Mouse (Mus musculus): Measurements from ENCODE around the gene Abca1. TPM values are rescaled to one million over a fixed set of nuclear protein-coding genes. Genes with fewer than 3 reads are reported as not detected.

The Abca1 gene
- total RNA-seq, 2 experiments from 2014 or later: 20.3 to 25.1 TPM

- DNase-seq (ENCODE audit: extremely low spot score in 1 of 2, low spot score in 1 of 2): no peak
Observed at GRCm38 (mm10) chr4:53023189-53023925, 136.3 kb downstream of the Abca1 start.

- DNase-seq (ENCODE audit: extremely low spot score in 1 of 2, low spot score in 1 of 2): no peak
Observed at GRCm38 (mm10) chr4:53018392-53018791, 141.3 kb downstream of the Abca1 start.

- no peak for DNase-seq (ENCODE audit: extremely low spot score in 1 of 2, low spot score in 1 of 2)
Observed at GRCm38 (mm10) chr4:53015024-53015423, 144.7 kb downstream of the Abca1 start.

GRCm38 (mm10) chr4:53014421-53014820 lies 145.3 kb downstream of the Abca1 start:
- DNase-seq (ENCODE audit: extremely low spot score in 1 of 2, low spot score in 1 of 2): no peak

- DNase-seq (ENCODE audit: extremely low spot score in 1 of 2, low spot score in 1 of 2): peak; percentile 87 to 97
Observed at GRCm38 (mm10) chr4:53011732-53012361, 147.8 kb downstream of the Abca1 start, which contains the start of gene Nipsnap3b. Gene Nipsnap3b (plus strand): TSS chr4:53011880.

GRCm38 (mm10) chr4:53009871-53010270 lies 149.8 kb downstream of the Abca1 start:
- DNase-seq (ENCODE audit: extremely low spot score in 1 of 2, low spot score in 1 of 2): no peak

GRCm38 (mm10) chr4:53009183-53009582 lies 150.5 kb downstream of the Abca1 start:
- DNase-seq (ENCODE audit: extremely low spot score in 1 of 2, low spot score in 1 of 2): no peak

- no peak for DNase-seq (ENCODE audit: extremely low spot score in 1 of 2, low spot score in 1 of 2)
Observed at GRCm38 (mm10) chr4:53000154-53000553, 159.5 kb downstream of the Abca1 start.

- no peak for DNase-seq (ENCODE audit: extremely low spot score in 1 of 2, low spot score in 1 of 2)
Observed at GRCm38 (mm10) chr4:52999449-52999848, 160.2 kb downstream of the Abca1 start.

- no peak for DNase-seq (ENCODE audit: extremely low spot score in 1 of 2, low spot score in 1 of 2)
Observed at GRCm38 (mm10) chr4:52989248-52989647, 170.4 kb downstream of the Abca1 start, which contains the start of gene Nipsnap3a. Gene Nipsnap3a (plus strand): TSS chr4:52989272.

GRCm38 (mm10) chr4:52986266-52986665 lies 173.4 kb downstream of the Abca1 start:
- no peak for DNase-seq (ENCODE audit: extremely low spot score in 1 of 2, low spot score in 1 of 2)

- DNase-seq (ENCODE audit: extremely low spot score in 1 of 2, low spot score in 1 of 2): no peak
Observed at GRCm38 (mm10) chr4:52985216-52985615, 174.5 kb downstream of the Abca1 start.

Other genes starting within 250 kb of the Abca1 start
- gene Olfr272, start 240.7 kb downstream of the Abca1 start, total RNA-seq (2021): not detected
- not detected for gene Olfr270, start 195.3 kb downstream of the Abca1 start, total RNA-seq (2021)
- gene Nipsnap3a, start 170.6 kb downstream of the Abca1 start, total RNA-seq (2021): not detected
- 10 to 100 TPM; 14.4 to 17.6 TPM for gene Nipsnap3b, start 148.0 kb downstream of the Abca1 start, total RNA-seq (2021)

Measured in layer of hippocampus, postnatal 25 days (tissue).